Mouse (Mus musculus) kidney, adult 11 months (tissue): ENCODE measurements around the gene Kcnk4.

ENCODE experiments used
- DNase-seq: peaks from one replicate; pipeline ENCODE4 v3.0.0; 2022

Kcnk4 gene

GRCm38 (mm10) chr19:6936299-6936698 lies 2.0 kb upstream of the Kcnk4 start:
- no peak for DNase-seq

DNA sequence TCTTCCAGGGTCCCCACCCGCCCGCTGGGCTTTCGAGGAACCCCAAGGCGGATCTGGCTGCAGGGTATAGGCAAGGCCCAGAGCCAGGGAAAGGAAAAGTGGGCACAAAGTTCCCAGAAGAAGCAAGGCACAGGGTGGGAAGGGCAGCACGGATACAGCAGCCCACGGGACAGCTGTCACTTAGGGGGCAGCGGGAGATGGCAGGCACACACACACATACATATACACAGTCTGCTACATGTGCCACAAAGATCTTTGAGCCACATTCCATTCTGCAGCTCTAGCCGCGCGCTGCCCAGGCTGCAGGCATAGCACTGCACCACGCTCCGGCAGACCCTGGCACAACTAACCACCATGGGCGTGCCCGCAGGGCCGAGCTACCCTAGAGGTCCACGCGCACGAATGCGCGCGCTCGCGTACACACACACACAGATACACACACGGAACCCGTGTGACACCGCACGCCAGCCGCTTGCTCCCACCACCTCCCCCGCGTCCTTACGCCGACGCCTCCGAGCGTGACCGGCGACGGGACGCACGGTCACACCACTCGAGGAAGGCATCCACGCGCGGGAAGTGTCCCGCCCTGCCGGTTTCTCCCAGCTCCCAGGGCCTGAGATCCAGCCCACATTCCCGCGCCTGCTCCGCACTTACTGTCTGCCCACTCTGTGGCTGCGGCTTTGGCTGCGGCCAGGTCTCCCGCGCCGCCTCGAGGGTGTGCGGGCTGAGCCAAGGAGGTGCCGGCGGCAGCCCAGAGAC lies 700 bp downstream of the Kcnk4 start:
- DNase-seq: peak; percentile 35

GRCm38 (mm10) chr19:6933102-6933435 lies 1.2 kb downstream of the Kcnk4 start:
- DNase-seq: no peak

GRCm38 (mm10) chr19:6932018-6932417 lies 2.3 kb downstream of the Kcnk4 start:
- DNase-seq: no peak

DNA sequence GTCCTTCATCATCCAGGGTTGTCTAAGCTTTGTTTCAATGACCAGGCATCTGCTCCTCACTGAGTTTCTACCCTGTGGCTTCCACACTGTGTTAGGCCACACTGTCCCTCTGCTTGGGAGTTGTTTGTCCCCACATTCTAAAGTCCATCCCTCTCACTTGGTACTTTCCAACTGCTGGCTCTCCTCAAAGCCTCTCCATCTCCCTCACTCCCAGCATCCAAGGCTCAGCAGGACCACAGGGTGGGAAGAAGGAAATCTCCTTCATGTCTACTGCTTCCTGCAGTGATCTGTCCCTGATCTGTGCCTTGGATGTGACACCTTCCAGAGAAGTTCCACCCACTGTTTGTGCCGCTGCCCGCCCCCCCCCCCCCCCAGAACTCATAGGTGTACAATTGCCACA lies 3.3 kb downstream of the Kcnk4 start:
- DNase-seq: no peak

DNA sequence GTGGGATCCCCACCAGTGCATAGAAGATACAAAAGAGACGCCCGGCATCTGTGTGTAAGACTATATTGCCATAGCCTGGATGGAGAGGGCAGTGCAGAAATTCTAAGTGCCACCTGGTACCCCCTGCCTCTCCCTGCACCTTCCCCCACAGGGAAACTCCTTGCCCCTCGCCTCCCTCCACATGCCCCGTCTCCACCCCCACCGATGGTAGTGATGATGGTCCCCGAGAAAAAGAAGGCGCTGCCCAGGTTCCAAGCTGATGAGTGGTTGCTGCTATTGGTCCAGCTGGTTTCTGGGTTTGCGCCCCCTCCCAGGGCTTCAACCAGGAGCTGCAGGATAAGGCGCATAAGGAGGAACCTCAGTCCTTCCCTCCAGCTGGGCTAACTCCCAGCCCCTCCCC lies 6.2 kb downstream of the Kcnk4 start:
- no peak for DNase-seq

DNA sequence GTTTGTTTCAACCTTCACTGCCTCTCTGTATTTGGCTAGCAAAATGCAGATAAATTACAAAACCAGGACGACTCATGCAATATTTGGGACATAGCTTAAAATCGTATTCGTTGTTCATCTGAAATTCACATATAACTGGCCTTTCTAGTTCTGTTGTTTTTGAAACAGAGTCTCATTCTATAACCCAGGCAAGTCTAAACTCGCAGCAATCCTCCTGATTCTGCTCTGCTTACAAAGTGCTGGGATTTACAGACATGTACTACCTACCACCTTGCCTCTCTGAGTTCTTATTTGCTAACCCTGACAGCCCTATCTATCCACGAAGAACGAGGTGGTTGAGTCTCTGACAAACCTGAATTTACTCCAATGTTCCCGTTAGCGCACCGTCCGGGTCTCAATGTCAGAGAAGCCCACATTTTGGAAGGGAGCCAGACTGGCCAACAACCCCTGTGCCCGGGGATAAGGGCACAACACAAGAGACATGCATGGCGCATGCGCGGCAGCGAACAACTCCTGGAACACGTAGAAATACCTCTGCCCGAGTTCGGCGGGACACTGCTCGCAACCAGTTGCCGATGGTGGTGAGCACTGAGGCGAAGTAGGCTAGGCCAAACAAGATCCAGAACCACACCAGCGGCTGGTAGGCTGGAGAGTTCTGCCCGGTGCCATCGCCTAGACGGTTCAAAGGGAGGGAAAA lies 7.6 kb downstream of the Kcnk4 start:
- DNase-seq: peak; percentile 72

DNA sequence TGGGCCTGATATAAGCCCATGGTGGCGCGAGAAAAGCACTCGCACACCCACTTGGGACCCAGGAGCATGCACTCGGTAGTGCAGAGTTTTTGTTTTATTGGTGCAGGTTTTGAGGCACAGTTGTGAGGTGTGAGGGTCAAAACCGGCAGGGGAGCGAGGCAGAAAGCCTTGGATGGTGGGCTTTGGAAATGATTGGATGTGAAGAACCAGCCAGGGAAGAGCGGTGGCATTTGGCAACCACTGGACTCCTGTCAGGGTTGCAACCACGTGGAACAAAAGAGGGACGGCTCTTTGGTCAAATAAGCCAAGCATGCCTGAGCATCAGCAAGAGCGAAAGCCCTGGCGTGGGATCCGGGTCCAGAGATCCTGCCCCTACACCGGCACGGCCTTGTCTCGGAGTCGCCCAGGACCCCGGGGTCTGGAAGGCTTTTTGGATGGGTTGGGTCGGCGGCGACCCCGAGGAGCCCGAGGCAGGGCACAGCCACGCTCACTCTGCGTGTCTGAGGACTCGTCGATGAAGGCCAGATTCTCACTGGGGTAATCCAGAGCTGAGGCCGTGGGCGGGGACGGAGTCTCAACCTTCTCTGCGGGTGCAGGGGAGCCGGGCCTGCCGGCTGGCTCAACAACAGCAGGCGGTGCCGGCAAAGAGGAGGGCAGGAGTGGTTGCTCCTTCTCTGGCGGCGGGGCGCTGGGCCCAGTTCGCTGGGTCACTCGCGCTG lies 8.5 kb downstream of the Kcnk4 start:
- no peak for DNase-seq

GRCm38 (mm10) chr19:6925307-6925573 lies 9.1 kb downstream of the Kcnk4 start, which contains the start of gene Catsperz:
Gene Catsperz, minus strand, starts transcription at chr19:6925380.
- DNase-seq: no peak

DNA sequence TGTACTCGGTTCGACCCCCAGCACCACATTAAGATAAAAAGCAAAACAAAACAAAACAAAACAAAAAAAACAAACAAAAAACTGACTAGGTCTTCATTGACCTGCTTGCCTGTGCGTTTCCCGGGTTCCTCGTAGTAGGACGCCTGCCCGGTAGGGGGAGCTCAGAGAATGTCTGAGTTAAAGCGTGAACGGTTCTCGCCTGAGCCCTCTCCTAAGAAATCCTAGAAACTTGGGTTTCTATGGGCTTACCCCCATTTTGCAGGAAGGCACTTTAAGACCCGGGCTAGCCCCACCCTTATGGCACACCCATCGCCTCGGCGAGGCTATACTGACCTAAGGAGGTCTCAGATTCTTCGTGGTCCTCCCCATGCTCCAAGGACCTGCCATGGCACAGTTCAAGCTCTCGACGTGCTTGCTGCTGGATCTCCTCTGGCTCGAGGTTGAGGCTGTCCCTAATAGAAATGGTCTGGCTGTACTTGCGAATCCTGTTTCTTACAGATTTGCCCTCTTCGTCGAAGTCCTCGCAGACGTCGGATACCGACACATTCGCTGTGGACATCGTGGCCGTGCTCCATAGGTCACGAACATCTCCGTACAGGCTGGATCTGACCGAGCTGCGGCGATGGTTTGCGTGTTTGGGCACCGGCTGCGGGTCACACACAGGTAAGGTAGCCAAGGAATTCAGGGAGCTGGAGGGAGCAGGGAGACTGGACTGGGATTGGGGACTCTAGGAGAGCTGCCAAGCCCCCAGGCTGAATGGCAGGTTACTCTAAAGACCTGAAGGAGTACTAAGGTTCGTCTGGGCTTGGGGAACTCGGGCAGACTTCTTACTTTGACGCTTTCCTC lies 9.6 kb downstream of the Kcnk4 start:
- peak; percentile 82 for DNase-seq

- DNase-seq: no peak
These were observed 11.2 kb downstream of the Kcnk4 start for GRCm38 (mm10) chr19:6922901-6923735.

DNA sequence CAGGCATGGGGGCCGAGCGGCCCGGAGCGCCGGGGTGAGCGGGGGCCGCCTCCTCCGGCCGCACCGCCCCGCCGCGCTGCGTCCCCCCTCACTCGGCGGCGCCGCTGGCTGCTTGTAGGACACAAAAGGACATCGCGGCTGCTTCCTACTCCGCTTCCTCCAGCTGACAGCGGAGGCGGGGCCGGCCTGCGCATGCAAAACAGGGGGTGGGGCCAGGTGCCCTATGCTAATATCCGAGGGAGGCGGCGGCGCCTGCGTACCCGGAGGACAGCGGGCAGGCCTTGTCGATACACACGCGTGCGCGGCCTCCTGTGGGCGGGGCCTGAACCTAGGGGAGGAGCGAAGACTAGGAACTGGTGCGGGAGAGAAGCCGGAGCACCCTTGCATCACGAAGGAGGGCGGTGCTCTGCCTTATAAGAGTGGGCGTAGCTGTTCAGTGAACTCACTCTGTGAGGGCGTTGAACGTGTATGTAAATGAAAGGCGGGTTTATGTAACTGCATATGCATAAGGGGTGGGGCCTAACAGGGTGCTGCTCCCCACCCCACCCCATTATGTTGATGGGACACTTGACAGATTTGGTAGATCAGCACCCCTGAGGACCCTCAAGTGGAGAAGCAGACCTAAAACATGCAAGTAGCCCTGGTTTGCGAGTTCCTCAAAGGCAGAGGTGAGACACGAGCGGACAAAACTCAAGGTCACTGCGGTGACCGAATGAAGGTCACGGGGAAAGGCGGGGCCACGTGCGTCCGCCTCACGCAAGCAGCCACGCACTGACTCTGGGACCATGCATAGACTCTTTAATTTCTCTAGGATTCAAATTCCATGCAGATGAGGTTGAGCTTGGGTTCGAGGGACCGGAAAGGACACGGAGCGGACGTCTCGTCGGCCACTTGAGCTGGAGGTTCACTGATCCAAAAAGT lies 12.4 kb downstream of the Kcnk4 start, which contains the start of gene Esrra:
Gene Esrra (minus strand): TSS at position 167 of the 921 bp plus-strand sequence.
- DNase-seq: peak; percentile 100

DNA sequence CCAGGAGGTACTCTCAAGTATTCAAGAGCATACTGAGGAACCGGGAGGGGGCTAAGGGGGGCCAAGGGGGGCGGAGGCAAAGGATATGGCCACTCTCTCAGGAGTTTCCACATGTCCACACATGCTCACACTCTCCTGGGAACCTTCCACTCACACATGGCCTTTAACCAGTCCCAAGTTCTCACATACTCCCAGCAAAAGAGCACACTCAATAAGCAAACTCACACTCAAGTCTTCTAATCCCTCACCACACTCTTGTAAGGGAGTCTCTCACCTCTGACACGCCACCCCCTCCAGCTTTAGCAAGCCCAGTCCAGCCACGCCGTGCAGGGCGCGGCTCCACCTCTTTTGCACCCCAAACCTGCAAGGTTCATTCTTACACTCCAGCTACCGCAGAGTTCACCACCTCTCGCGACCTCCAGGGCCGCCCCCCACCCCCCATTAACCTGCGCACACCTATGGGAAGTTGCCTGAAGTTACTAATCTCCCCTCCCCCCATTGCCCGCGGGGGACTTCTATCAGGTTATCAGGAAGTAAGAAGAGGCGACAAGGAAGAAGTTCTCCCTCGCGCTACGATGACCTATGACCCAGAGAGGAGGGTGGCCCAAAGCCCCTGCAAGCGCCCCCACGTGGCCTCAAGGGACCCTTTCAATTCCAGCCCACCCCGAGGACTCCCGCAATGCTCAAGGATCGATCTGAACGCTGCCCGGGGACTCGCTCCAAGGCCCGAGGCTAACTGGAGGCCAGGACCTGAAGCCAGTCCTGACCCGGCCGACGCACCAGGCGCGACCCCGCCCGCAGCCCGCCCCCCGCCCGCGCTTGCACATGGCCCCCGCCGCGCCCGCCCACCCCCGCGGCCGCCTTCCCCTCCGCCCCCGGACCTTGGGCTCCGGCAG lies 13.3 kb downstream of the Kcnk4 start:
- peak; percentile 74 for DNase-seq

GRCm38 (mm10) chr19:6919876-6920740 lies 14.2 kb downstream of the Kcnk4 start:
- peak; percentile 91 for DNase-seq

GRCm38 (mm10) chr19:6919431-6919830 lies 14.9 kb downstream of the Kcnk4 start:
- peak; percentile 46 for DNase-seq

- peak; percentile 41 for DNase-seq
These were observed 16.0 kb downstream of the Kcnk4 start for GRCm38 (mm10) chr19:6918321-6918720.

- DNase-seq: no peak
These were observed 17.8 kb downstream of the Kcnk4 start for GRCm38 (mm10) chr19:6916496-6916895.

- no peak for DNase-seq
These were observed 19.0 kb downstream of the Kcnk4 start for GRCm38 (mm10) chr19:6915276-6915675.

GRCm38 (mm10) chr19:6914540-6914939 lies 19.8 kb downstream of the Kcnk4 start:
- DNase-seq: no peak
